Mouse (Mus musculus) kidney, adult 2 months (tissue): ENCODE measurements around the gene Acsf3.

Experiments used
- CTCF ChIP-seq: fragments of 200-500 bp; conservative IDR thresholded peaks from 2 replicates; pipeline ENCODE4 v1.5.1; 2011; ENCODE audit warnings: low read depth, mild to moderate bottlenecking, control low read depth, low read length, moderate library complexity, mixed read lengths; ENCODE audit not compliant: insufficient read depth, insufficient read length
- POLR2A ChIP-seq: fragments of 200-500 bp; IDR thresholded peaks from one replicate; pipeline ENCODE4 v1.6.1; 2011; ENCODE audit warnings: low read depth, low read length, control low read depth

- TF ChIP-seq POLR2A (no peak), CTCF (no peak)
Measured at GRCm38 (mm10) chr8:122866231-122866630, 90.9 kb downstream of the Acsf3 start.
